Mouse (Mus musculus) cortical plate, adult 2 months (tissue): ENCODE data around the gene Gm29776. TPM values are rescaled to one million over a fixed set of nuclear protein-coding genes. Genes with fewer than 3 reads are reported as not detected.

ENCODE experiments used
- H3K27ac ChIP-seq: fragments of 200-500 bp; 2 replicates; pipeline ENCODE4 v1.5.1; 2012; ENCODE audit warnings: low read length, control low read depth, inconsistent platforms; ENCODE audit not compliant: insufficient read depth
- H3K4me1 ChIP-seq: fragments of 200-500 bp; 2 replicates; pipeline ENCODE4 v1.6.1; 2011; ENCODE audit warnings: low read length; ENCODE audit not compliant: control insufficient read depth, insufficient read depth
- H3K4me3 ChIP-seq: fragments of 200-500 bp; 2 replicates; pipeline ENCODE4 v1.5.1; 2011; ENCODE audit warnings: mild to moderate bottlenecking, low read length, control low read depth; ENCODE audit not compliant: insufficient read depth
- CTCF ChIP-seq: fragments of 200-500 bp; IDR thresholded peaks from 2 replicates; pipeline ENCODE4 v1.5.1; 2011; ENCODE audit warnings: mild to moderate bottlenecking, control low read depth, low read length; ENCODE audit not compliant: insufficient read depth; ENCODE audit errors: extremely low read depth
- POLR2A ChIP-seq: fragments of 200-500 bp; IDR thresholded peaks from 2 replicates; pipeline ENCODE4 v1.6.1; 2011; ENCODE audit warnings: mild to moderate bottlenecking, low read length, control low read depth; ENCODE audit not compliant: insufficient read depth; ENCODE audit errors: extremely low read depth
- polyA plus RNA-seq: library from polyadenylated mRNA; depleted of rRNA; stranded (reverse); fragments of >200 nt; gene quantifications from 2 replicates; pipeline ENCODE4 v1.2.3, GENCODE M21; 2012

The Gm29776 gene
- polyA plus RNA-seq, 1 experiment: 0.06 TPM

DNA sequence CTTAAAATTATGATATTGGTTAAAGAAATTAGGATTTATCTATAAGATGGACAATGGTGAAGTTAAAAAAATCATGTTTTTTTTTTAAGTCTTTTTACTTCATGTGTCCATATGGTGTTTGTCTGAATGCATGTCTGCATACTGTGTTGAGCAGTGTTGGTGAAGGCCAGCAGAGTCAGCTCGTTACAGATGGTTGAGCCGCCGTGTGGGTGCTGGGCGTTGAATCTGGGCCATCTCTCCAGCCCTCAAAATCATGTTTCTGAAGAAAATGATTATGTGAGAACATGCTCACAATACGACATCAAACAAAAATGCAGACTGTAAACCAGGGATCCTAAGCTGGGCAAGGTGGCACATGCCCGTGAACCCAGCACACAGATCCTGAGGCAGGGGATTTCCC lies 31.7 kb upstream of the Gm29776 start:
- Histone ChIP-seq H3K27ac (no peak overlapping the region), H3K4me3 (no peak overlapping the region), H3K4me1 (peaks cover 4% of the 10 kb centered on the region; the same call in 1 of the 2 replicates)
- TF ChIP-seq POLR2A (no peak), CTCF (no peak)

- TF ChIP-seq CTCF (no peak), POLR2A (no peak)
- H3K4me1 ChIP-seq: peaks cover 4% of the 10 kb centered on the region; the same call in 1 of the 2 replicates
- H3K4me3 ChIP-seq: no peak overlapping the region
- peak overlapping the region; percentile 45 for H3K27ac ChIP-seq
Observed at GRCm38 (mm10) chr14:54728823-54729653, 30.4 kb upstream of the Gm29776 start.

DNA sequence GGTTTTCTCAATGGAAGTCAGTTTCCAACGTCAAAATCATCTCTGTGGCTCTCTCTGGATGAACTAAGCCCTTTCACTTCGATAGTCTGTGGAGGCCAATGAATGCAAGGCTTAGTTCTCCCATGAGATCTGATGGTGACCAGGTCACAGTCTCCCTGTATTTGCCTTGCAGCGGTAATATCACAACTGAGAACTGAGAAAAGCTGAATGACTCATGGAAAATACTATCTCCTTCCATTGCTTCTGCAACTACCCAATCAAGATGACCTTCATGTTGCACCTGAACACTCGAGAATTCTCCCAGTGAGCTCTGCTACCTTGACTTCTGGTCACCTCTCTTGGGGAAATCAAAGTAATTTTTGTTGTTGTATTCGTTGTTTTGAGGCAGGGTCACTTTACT lies 28.9 kb upstream of the Gm29776 start:
- Histone ChIP-seq H3K4me1 (peaks cover 4% of the 10 kb centered on the region; the same call in 1 of the 2 replicates), H3K4me3 (no peak overlapping the region), H3K27ac (no peak overlapping the region)
- TF ChIP-seq CTCF: no peak
- no peak for TF ChIP-seq POLR2A

- no peak for TF ChIP-seq CTCF
- TF ChIP-seq POLR2A: no peak
- Histone ChIP-seq H3K4me1 (no peaks in the 10 kb centered on the region; the same call in 1 of the 2 replicates), H3K27ac (no peak overlapping the region), H3K4me3 (no peak overlapping the region)
Observed at GRCm38 (mm10) chr14:54724049-54724448, 25.4 kb upstream of the Gm29776 start.

- no peak for TF ChIP-seq POLR2A
- TF ChIP-seq CTCF: no peak
- H3K4me3 ChIP-seq: no peak overlapping the region
- no peaks in the 10 kb centered on the region for H3K4me1 ChIP-seq
- H3K27ac ChIP-seq: no peak overlapping the region
Observed at GRCm38 (mm10) chr14:54721711-54722110, 23.1 kb upstream of the Gm29776 start.

GRCm38 (mm10) chr14:54720654-54721350 lies 22.2 kb upstream of the Gm29776 start:
- TF ChIP-seq CTCF: no peak
- TF ChIP-seq POLR2A: no peak; the same call in 1 of the 2 replicates
- H3K4me3 ChIP-seq: no peak overlapping the region
- no peak overlapping the region for H3K27ac ChIP-seq
- H3K4me1 ChIP-seq: no peaks in the 10 kb centered on the region

DNA sequence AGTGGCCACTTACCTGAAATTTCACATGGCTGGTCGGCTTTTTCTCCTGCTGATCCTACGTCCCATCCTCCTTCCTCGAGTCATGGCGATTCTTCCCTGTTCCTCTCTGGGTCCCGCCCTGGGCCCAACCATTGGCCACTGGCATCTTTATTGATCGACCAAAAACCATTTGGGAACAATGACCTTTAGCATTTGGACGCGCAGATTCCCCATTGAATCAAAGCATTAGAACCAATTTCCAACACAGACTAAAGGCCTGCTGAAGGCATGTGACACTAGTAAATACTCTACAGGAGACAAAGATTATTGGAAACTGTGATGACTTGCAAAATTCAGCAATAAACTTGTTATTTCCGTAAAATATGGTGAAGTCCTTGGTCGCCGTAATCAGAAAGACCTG lies 21.4 kb upstream of the Gm29776 start:
- H3K4me1 ChIP-seq: no peaks in the 10 kb centered on the region
- TF ChIP-seq POLR2A (no peak), CTCF (no peak)
- no peak overlapping the region for H3K4me3 ChIP-seq
- no peak overlapping the region for H3K27ac ChIP-seq

DNA sequence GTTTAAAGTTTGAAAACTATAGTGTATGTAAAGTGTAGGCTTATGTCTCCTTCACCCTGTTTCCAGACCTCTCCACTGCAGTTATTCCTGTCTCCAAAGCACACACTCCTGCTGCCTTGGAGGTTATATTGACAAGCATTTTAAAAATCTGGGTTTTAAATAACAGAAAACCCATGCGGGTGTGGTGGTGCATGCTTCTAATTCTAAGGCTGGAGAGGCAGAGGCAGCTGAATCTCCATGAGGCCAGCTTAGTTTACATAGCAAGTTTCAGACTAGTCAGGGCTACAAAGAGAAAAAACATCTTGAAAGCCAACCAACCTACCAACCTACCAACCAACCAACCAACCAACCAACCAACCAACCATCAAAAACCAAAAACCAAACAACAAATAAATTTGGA lies 16.8 kb upstream of the Gm29776 start:
- TF ChIP-seq POLR2A (no peak), CTCF (no peak)
- Histone ChIP-seq H3K4me3 (no peak overlapping the region), H3K27ac (no peak overlapping the region), H3K4me1 (peaks cover 1% of the 10 kb centered on the region; the same call in 1 of the 2 replicates)

DNA sequence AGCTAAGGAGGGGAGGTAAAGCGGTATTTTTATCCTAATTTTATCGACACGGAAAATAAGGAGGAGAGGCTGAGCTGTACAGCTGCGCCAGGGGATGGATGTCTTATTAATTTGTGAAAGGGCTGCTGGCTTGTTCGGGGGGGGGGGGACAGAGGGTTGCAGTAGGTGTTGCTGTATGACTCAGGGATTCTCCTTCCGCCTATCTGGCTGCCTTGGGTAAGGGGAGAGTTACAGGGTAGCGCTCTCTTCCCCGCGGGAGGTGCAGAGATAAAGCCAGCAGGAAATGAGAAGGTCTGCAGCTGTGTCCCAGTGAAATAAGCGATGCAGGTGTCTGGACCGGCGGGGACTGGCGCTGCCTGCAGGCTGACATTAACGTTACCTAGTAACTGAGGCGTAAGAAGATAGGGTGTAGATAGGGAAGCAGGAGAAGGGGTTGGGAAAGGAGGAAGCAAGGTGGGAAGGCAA lies 16.0 kb upstream of the Gm29776 start:
- Histone ChIP-seq H3K27ac (no peak overlapping the region), H3K4me1 (peaks cover 1% of the 10 kb centered on the region; the same call in 1 of the 2 replicates), H3K4me3 (peak overlapping the region; percentile 44)
- TF ChIP-seq POLR2A: no peak
- TF ChIP-seq CTCF: no peak

DNA sequence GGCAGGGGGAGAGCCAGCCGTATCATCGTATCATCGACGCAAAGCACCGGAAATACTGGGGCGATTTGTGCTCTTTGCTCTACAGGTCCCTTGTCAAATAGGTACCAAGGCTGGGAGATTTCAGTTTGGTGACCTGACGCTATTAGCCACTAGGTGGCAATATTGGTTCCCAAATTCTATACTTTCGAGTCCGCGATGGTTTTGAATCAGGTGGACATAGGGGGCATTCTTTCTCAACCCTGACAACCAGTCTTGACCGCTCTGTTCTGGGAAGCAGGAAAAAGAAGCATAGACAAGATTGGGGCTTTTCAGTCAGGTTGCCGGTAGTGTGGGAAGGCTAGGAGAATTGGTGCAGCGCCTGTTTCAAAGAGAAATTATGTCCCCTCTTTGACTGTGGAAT lies 15.5 kb upstream of the Gm29776 start:
- Histone ChIP-seq H3K4me1 (peaks cover 1% of the 10 kb centered on the region; the same call in 1 of the 2 replicates), H3K27ac (no peak overlapping the region), H3K4me3 (peak overlapping the region; percentile 44)
- TF ChIP-seq CTCF (peak; percentile 66), POLR2A (no peak)
